Mouse (Mus musculus): ENCODE measurements at regions not wholly inside any gene's neighbourhood (a gene's known extent, or its start where the extent isn't known, plus 50 kb on each side); places are given as distances from the start of the nearest gene placed in this dataset.

DNA sequence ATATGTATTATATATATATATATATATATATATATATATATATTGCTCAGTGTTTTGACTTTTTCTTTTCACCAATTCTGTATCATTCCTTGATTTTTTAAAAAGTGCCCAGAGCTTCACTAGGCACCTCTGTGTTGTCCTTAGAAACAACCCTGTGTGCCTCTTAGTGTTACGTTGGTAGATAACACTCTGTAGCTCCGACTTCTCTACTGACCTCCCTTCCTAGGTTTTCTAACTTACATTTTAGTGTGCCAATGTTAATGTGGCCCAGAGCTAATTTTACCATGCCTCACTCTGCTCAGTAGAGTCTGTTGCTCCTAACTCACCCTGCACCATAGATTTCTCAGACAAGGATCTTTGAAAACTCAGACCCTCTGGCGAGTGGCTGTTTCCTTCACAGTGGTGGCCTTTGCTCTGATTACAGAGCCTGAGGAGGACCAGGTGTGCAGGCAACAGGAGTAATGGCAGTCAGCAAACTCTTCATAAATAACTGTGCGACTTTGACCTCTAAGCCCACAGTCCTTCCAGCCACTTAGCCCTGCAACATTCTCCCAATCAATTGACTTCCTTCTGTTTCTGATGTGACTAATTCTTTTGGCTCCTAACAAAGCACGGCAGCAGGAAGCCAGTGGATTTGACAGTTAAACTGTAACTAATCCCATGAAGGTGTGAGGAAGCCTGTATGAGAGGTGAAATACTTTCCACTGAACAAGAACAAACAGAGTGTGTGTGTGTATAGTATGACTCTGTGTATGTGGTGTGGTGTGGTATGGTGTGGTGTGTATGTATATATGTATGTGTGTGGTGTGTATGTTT, 53.6 kb upstream of the Actr3 start:
- H3K4me1 ChIP-seq: no peaks in the 10 kb centered on the region
- no peak overlapping the region for H3K27ac ChIP-seq
- H3K4me3 ChIP-seq: no peak overlapping the region
- no peaks in the 10 kb centered on the region for H3K36me3 ChIP-seq
- no peak overlapping the region for H3K4me2 ChIP-seq
- ATAC-seq (ENCODE audit: insufficient number of reproducible peaks, insufficient read depth, low FRiP score, low TSS enrichment, low read depth): no peak
- H3K9ac ChIP-seq: no peak overlapping the region
- H3K9me3 ChIP-seq: no peaks in the 10 kb centered on the region
- 63% methylated on average over 5 of the region's 5 CpGs for WGBS
- no peaks in the 10 kb centered on the region for H3K27me3 ChIP-seq

DNA sequence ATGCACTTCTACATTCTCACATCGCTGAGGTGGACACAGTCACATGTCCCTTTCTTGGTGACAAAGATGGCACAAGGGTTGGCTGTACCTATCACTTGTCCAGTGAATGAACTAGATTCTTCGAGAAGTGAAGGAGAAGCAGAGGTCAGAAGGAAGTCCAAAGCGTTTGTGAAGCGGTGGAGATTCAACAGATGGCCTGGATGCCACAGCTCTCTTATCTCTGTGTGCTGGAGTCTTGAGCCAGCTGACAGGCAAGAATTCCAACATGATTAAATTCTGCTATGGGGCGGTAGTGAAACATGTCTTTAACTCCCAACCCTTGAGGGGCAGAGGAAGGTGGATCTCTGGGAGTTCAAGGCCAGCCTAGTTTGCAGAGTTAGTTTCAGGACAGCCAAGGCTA, 55.5 kb upstream of the Actr3 start:
- no peak overlapping the region for H3K4me2 ChIP-seq
- no peaks in the 10 kb centered on the region for H3K4me1 ChIP-seq
- H3K9me3 ChIP-seq: no peaks in the 10 kb centered on the region
- no peak overlapping the region for H3K27ac ChIP-seq
- ATAC-seq (ENCODE audit: insufficient number of reproducible peaks, insufficient read depth, low FRiP score, low TSS enrichment, low read depth): no peak
- no peaks in the 10 kb centered on the region for H3K27me3 ChIP-seq
- 90% methylated on average over 5 of the region's 5 CpGs for WGBS
- no peak overlapping the region for H3K9ac ChIP-seq
- H3K4me3 ChIP-seq: no peak overlapping the region
- no peaks in the 10 kb centered on the region for H3K36me3 ChIP-seq

DNA sequence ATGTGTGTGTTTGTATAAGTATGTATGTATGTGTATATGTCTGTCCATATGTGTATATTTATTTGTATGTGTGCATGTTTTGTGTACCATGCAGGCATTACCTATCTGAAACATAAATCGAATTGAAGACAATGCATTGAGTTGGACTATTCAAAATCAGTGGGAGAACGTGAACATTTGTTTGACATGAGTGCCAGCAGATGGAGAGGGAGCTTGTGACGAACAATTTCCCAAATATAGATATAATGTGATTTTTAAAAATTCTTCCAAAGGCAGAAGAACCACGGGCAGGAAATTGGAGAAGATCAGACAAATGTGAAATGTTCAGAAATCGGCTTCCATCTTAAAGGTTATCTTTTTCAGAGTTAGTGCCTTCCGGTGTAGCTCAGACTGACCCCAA, 59.1 kb upstream of the Actr3 start:
- no peak overlapping the region for H3K4me3 ChIP-seq

DNA sequence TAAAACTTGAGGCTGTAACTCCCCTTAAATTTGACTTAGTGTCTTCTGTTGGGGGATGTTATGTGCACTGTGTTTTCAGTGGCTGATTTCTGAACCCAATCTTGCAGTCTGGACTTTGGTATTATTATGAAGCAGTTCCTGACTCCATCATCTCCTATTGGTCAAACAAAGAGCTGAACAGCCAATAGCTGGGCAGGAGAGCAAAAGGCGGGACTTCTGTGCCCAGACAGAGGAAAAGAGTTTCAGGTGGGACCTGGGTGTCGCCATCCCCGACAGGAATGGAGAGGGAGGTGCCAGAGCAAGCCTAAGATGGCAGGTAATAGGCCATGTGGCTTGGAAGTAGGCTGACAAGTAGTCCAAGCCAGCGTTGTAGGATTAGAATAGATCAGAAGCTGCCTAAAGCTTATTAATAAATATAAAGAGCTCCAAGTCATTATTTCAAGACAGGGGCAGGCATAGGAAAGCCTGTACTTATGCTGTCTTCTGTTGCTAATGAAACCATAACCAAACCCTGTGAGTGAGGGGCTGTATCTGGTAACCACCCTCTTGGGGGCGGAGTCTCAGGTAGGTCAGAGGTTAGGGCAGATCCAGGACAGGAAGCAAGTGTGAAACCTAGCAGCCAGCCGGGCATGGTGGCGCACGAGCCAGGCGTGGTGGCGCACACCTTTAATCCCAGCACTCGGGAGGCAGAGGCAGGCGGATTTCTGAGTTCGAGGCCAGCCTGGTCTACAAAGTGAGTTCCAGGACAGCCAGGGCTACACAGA, 60.0 kb upstream of the Actr3 start:
- Histone ChIP-seq H3K4me1 (no peaks in the 10 kb centered on the region), H3K4me3 (no peak overlapping the region), H3K27ac (no peak overlapping the region), H3K4me2 (no peak overlapping the region), H3K9me3 (no peaks in the 10 kb centered on the region), H3K27me3 (no peaks in the 10 kb centered on the region), H3K9ac (no peak overlapping the region), H3K36me3 (no peaks in the 10 kb centered on the region)
- 87% methylated on average over 13 of the region's 13 CpGs for WGBS
- ATAC-seq (ENCODE audit: insufficient number of reproducible peaks, insufficient read depth, low FRiP score, low TSS enrichment, low read depth): no peak

More for the DNA sequence above, 59.1 kb upstream of the Actr3 start:
- Histone ChIP-seq H3K36me3 (no peaks in the 10 kb centered on the region), H3K27ac (no peak overlapping the region), H3K9me3 (no peaks in the 10 kb centered on the region), H3K27me3 (no peaks in the 10 kb centered on the region), H3K4me1 (no peaks in the 10 kb centered on the region), H3K9ac (no peak overlapping the region), H3K4me2 (no peak overlapping the region)
- 88% methylated on average over 6 of the region's 6 CpGs for WGBS
- no peak for ATAC-seq (ENCODE audit: insufficient number of reproducible peaks, insufficient read depth, low FRiP score, low TSS enrichment, low read depth)

DNA sequence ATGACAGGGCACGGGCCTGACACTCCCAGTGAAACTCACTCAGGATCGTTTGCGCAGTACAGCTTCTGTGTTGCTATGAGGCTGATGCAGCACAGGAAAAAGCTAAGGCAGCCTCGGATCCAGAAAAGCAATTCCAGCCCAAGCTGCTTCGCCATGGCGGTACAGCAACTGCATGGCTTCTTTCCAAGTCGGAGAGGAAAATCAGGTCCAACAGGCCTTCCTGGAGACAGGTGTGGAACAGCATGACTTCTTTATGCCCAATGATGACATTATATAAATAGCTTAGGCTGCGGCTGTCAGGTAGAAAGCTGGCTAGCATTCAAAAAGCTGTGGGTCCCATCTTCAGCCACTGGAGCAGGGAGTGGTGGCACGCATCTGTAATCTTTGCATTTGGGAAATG, 61.5 kb upstream of the Actr3 start:
- H3K36me3 ChIP-seq: no peaks in the 10 kb centered on the region
- ATAC-seq (ENCODE audit: insufficient number of reproducible peaks, insufficient read depth, low FRiP score, low TSS enrichment, low read depth): no peak
- no peak overlapping the region for H3K9ac ChIP-seq
- no peak overlapping the region for H3K4me2 ChIP-seq
- no peaks in the 10 kb centered on the region for H3K9me3 ChIP-seq
- H3K4me1 ChIP-seq: no peaks in the 10 kb centered on the region
- H3K27ac ChIP-seq: no peak overlapping the region
- 83% methylated on average over 9 of the region's 9 CpGs for WGBS
- no peak overlapping the region for H3K4me3 ChIP-seq
- H3K27me3 ChIP-seq: no peaks in the 10 kb centered on the region

DNA sequence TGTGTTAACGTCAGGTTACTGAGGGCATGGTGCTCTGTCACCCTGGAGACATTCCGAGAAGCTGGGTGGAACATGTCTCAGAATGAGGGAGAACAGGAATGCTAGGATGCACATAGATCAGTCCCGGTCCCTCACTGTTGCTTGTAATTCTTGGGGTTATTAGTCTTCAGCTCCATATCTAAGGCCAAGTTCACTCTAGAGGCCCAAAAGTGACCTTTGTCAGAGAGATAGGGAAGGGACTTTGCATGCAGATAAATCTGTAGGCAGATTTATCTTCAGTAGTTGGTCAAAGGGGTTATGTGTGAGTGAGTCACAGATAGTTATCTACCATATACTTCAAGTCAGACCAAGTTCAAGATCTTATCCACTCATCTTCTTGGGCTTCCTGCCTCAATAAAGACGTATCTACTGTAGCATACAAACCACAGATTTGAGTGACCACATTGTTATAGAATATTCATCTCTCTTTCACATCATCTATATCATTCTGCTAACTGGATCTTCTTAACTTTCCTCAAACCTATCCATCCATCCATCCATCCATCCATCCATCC, 58.4 kb upstream of the Slc35f5 start:
- H3K27ac ChIP-seq: no peak overlapping the region
- 88% methylated on average over 4 of the region's 4 CpGs for WGBS
- H3K9ac ChIP-seq: no peak overlapping the region
- no peak overlapping the region for H3K4me2 ChIP-seq
- ATAC-seq (ENCODE audit: insufficient number of reproducible peaks, insufficient read depth, low FRiP score, low TSS enrichment, low read depth): no peak
- no peaks in the 10 kb centered on the region for H3K9me3 ChIP-seq
- H3K27me3 ChIP-seq: no peaks in the 10 kb centered on the region
- H3K36me3 ChIP-seq: no peaks in the 10 kb centered on the region
- H3K4me1 ChIP-seq: no peaks in the 10 kb centered on the region
- H3K4me3 ChIP-seq: no peak overlapping the region

DNA sequence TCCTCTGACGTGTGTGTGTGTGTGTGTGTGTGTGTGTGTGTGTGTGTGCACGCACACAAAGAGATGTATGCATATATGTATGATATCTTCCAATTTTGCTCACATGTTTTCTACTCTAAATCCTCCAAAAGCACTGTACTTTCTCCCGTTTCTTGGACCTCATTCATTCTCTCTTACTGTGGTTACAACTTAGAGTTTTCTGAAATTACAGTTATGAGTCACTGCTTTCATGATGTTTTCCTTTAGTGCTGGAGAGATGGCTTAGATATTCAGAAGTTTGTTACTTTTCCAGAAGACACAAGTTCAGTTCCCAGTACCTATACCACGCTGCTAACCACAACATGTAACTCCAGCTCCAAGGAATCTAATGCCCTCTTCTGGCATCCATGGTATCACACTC, 56.5 kb upstream of the Slc35f5 start:
- H3K4me1 ChIP-seq: no peaks in the 10 kb centered on the region
- no peaks in the 10 kb centered on the region for H3K27me3 ChIP-seq
- no peaks in the 10 kb centered on the region for H3K36me3 ChIP-seq
- WGBS: 78% methylated on average over 4 of the region's 4 CpGs
- H3K4me3 ChIP-seq: no peak overlapping the region
- ATAC-seq (ENCODE audit: insufficient number of reproducible peaks, insufficient read depth, low FRiP score, low TSS enrichment, low read depth): no peak
- H3K27ac ChIP-seq: no peak overlapping the region
- no peak overlapping the region for H3K9ac ChIP-seq
- no peaks in the 10 kb centered on the region for H3K9me3 ChIP-seq
- no peak overlapping the region for H3K4me2 ChIP-seq

DNA sequence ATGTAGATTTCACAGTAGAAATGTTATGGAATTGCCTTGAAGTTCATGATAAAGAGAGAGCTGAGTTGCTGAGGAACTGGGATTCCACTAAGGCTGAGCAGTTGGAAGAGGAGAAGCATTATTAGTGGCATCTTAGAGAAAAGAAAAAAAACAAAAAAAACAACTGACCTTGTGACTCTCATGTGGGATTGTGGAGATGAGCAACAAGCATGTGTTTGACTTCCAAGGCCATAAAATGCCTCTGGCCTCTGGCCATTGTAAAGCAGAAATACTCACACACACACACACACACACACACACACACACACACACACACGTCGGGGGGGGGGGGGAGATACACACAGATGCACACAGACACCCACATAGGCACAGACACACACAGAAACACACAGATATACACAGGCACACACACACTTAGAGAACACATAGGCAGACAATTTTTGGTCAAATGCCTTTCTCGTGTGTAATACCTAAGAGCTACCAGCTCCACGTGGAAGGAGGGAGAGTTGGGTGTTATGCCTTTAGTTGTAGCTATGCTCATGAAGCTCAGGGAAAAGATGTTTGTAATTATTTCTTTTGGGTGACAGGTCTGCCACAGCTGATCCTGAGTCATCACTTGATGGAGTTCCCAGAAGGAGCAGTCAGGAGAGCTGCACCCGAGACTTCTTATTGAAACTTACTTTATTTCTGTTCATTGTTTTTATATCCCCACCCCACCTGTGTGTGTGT, 52.4 kb upstream of the Slc35f5 start:
- no peak for ATAC-seq (ENCODE audit: insufficient number of reproducible peaks, insufficient read depth, low FRiP score, low TSS enrichment, low read depth)
- Histone ChIP-seq H3K9me3 (no peaks in the 10 kb centered on the region), H3K4me2 (no peak overlapping the region), H3K36me3 (no peaks in the 10 kb centered on the region), H3K4me3 (no peak overlapping the region), H3K9ac (no peak overlapping the region), H3K27me3 (no peaks in the 10 kb centered on the region), H3K4me1 (no peaks in the 10 kb centered on the region), H3K27ac (no peak overlapping the region)
- WGBS: 57% methylated on average over 5 of the region's 5 CpGs

DNA sequence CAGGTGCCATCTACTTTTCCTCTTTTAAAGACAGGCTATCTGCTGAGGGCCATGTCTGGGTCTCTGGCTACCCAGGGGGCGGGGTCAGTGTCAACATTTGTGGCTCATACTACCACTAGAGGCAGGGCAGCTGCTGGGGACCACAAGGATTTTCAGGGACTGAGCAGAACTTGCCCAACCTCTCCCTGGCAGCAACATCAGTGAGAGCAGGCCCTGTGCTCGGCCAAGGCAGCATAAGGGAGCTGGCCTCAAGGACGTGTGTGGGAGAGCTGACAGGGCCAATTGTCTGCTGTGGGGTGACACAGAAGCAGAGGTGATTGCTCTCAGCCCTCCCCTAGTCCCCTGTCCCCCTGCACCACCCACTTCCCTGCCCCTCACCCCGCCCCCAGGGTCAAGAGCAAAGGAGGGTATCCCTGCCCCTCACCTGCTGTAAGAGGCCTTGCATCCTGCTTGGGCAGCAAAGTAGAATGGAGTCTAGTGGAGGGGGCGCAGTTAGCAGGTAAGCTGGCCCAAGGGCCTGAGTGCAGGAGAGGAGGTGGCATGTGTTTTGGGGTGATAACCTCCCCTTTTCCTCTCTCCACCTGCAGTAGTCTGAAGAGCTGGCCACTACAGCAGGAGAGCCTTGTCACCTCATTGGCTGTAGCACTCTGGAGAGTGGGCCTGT, 51.7 kb upstream of the Slc35f5 start:
- no peaks in the 10 kb centered on the region for H3K4me1 ChIP-seq
- no peak overlapping the region for H3K9ac ChIP-seq
- no peaks in the 10 kb centered on the region for H3K27me3 ChIP-seq
- 61% methylated on average over 5 of the region's 5 CpGs for WGBS
- no peaks in the 10 kb centered on the region for H3K36me3 ChIP-seq
- ATAC-seq (ENCODE audit: insufficient number of reproducible peaks, insufficient read depth, low FRiP score, low TSS enrichment, low read depth): peak; percentile 48; the same call in 1 of the 2 replicates
- no peak overlapping the region for H3K4me3 ChIP-seq
- H3K4me2 ChIP-seq: no peak overlapping the region
- no peak overlapping the region for H3K27ac ChIP-seq
- no peaks in the 10 kb centered on the region for H3K9me3 ChIP-seq

Measured in embryonic facial prominence, embryonic 13.5 days (tissue).